Mouse (Mus musculus) liver, embryonic 14.5 days (tissue): Measurements from ENCODE around the gene C1qtnf5. TPM values are rescaled to one million over a fixed set of nuclear protein-coding genes. Genes with fewer than 3 reads are reported as not detected.

Source experiments
- ATAC-seq: fragments of 200-750 bp; cut with Nextera tagmentation; 2 replicates; pipeline ENCODE4 v1.8.0; 2017; ENCODE audit warnings: moderate number of reproducible peaks, mild to moderate bottlenecking, moderate library complexity; ENCODE audit not compliant: insufficient read depth
- DNase-seq, 3 experiments: peaks; one replicate each; pipeline ENCODE4 v3.0.0-alpha.2; 2012 to 2013; ENCODE audit warnings: low read depth in 3 of 3, low spot score in 3 of 3
- H3K27ac ChIP-seq: fragments of 300-500 bp; sonication (generic); 2 replicates; pipeline ENCODE4 v1.5.1; 2014; ENCODE audit warnings: moderate library complexity, mild to moderate bottlenecking, control low read depth, inconsistent platforms
- H3K27me3 ChIP-seq: fragments of 300-500 bp; sonication (generic); 2 replicates; pipeline ENCODE4 v1.6.1; 2014; ENCODE audit warnings: mild to moderate bottlenecking, low read length, moderate library complexity; ENCODE audit not compliant: control insufficient read depth, insufficient read depth
- H3K36me3 ChIP-seq: fragments of 300-500 bp; sonication (generic); replicated peaks from 2 replicates; pipeline ENCODE4 v1.6.1; 2014; ENCODE audit warnings: low read depth; ENCODE audit not compliant: control insufficient read depth, insufficient read depth
- H3K4me1 ChIP-seq, 2 experiments: fragments of 200-500 bp in 1 of 2; fragments of 300-500 bp in 1 of 2; sonication (generic) in 1 of 2; replicated peaks; 2 replicates each; pipeline ENCODE4 v1.6.1; 2012 to 2014; ENCODE audit warnings: antibody characterized with exemption in 1 of 2, inconsistent platforms in 1 of 2, low read length in 1 of 2; ENCODE audit not compliant: control insufficient read depth in 2 of 2, insufficient read depth in 2 of 2
- H3K4me2 ChIP-seq: fragments of 300-500 bp; sonication (generic); 2 replicates; pipeline ENCODE4 v1.6.1; 2014; ENCODE audit warnings: low read depth, mild to moderate bottlenecking, control low read depth, moderate library complexity
- H3K4me3 ChIP-seq, 2 experiments: fragments of 200-500 bp in 1 of 2; fragments of 300-500 bp in 1 of 2; sonication (generic) in 1 of 2; 2 replicates each; pipeline ENCODE4 v1.5.1; 2012 to 2014; ENCODE audit warnings: low read depth in 2 of 2, low read length in 2 of 2, mild to moderate bottlenecking in 2 of 2, control low read depth in 1 of 2, inconsistent platforms in 1 of 2, moderate library complexity in 1 of 2; ENCODE audit not compliant: insufficient read depth in 1 of 2
- H3K9ac ChIP-seq: fragments of 300-500 bp; sonication (generic); replicated peaks from 2 replicates; pipeline ENCODE4 v1.6.1; 2014; ENCODE audit warnings: mild to moderate bottlenecking, control low read depth, moderate library complexity
- H3K9me3 ChIP-seq: fragments of 300-500 bp; sonication (generic); 2 replicates; pipeline ENCODE4 v1.6.1; 2016; ENCODE audit warnings: low read length, mixed read lengths; ENCODE audit not compliant: control insufficient read depth
- CTCF ChIP-seq: IDR thresholded peaks from 2 replicates; pipeline ENCODE4 v1.5.1; 2016; ENCODE audit warnings: antibody characterized with exemption, low read depth, control low read depth
- EP300 ChIP-seq: IDR thresholded peaks from 2 replicates; pipeline ENCODE4 v1.6.1; 2016; ENCODE audit warnings: antibody characterized with exemption, low read depth
- WGBS: fragments of 180-500 bp; shearing (Covaris S2); extraction: QIAGEN DNeasy Blood & Tissue Kit; methylation state at CpG from one replicate; pipeline ENCODE4 v1.1.7; 2014; ENCODE audit not compliant: insufficient replicate concordance; 5-methylcytosine and 5-hydroxymethylcytosine counted together
- polyA plus RNA-seq, 2 experiments: library from polyadenylated mRNA; depleted of rRNA in 1 of 2; stranded (reverse) in 1 of 2; unstranded in 1 of 2; fragments of >200 nt; fragmentation: Nextera tagmentation in 1 of 2; extraction: Ambion mirVana in 1 of 2; gene quantifications; 2 replicates each; pipeline versions ENCODE4 v1.2.1 to v1.2.3; 2012 to 2014

C1qtnf5 gene
- polyA plus RNA-seq, 2 experiments, result 0.27 to 0.30 TPM

DNA sequence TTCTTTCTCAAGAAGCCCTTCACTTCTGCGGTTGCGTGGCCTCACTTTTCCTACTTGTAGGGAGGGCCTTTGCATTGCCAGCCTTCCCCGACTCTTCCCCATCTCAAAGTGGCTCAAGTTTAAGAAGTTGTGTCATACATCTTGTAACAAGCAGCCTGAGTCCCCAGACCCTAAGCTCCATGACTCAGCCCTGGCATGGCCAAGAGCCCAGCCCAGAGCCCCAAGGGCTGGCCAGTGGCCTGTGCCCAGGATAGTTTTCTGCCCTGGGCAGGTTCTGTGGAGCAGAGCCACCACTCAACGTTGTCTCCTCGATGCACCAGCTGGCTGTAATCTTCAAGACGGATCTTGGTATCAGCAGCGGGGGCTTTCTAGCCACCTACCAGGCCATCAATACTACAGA, 2.2 kb upstream of the C1qtnf5 start:
- DNase-seq, result no peak
- Histone ChIP-seq H3K27me3 (no peaks in the 10 kb centered on the region), H3K27ac (no peak overlapping the region), H3K9ac (no peak overlapping the region), H3K4me3 (no peak overlapping the region), H3K4me1 (peaks cover 0 to 7% of the 10 kb centered on the region in 2 experiments), H3K4me2 (no peak overlapping the region), H3K36me3 (peaks cover 14% of the 10 kb centered on the region), H3K9me3 (no peaks in the 10 kb centered on the region)
- no peak for TF ChIP-seq CTCF
- no peak for TF ChIP-seq EP300
- no peak for ATAC-seq
- WGBS, result 80% methylated on average over 7 of the region's 7 CpGs

DNA sequence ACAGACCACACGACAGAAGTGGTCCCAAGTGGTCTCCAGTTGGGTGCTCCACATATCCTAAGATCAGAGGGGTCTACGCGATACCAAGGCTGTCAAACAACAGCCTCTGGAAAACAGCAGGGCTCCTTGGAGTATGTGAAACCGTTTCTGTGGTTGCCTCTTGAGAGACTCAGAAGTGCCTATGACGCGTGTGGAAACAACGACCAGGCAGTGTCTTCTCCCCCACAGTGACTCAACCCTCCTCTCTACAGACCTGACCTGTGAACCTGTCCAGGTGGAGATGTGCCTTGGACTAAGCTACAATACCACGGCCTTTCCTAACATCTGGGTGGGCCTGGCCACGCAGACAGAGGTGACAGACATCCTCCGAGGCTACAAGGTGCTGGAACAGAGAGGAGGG, 1.3 kb upstream of the C1qtnf5 start:
- 80% methylated on average over 10 of the region's 10 CpGs for WGBS
- H3K4me2 ChIP-seq, result no peak overlapping the region
- peaks cover 14% of the 10 kb centered on the region for H3K36me3 ChIP-seq
- no peak overlapping the region for H3K4me3 ChIP-seq
- no peaks in the 10 kb centered on the region for H3K9me3 ChIP-seq
- DNase-seq, result no peak
- TF ChIP-seq CTCF, result no peak
- TF ChIP-seq EP300, result no peak
- no peak overlapping the region for H3K9ac ChIP-seq
- no peak overlapping the region for H3K27ac ChIP-seq
- H3K27me3 ChIP-seq, result no peaks in the 10 kb centered on the region
- ATAC-seq, result no peak
- H3K4me1 ChIP-seq, result peaks cover 0 to 13% of the 10 kb centered on the region in 2 experiments

DNA sequence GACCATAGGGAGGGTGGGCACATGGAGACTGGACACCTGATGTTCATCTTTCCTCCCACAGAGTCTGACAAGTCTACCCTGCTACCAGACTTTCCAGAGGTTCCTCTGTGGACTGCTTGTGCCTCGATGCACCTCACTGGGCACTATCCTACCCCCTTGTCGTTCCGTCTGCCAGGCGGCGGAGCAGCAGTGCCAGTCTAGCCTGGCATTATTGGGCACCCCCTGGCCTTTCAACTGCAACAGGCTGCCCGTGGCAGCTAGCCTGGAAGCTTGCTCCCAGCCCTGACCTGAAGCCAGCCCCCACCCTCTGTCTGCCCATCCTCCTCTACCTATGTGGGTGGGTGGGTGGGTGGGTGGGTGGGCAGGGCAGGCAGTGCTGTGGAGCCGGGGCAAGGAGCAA, 863 bp upstream of the C1qtnf5 start:
- Histone ChIP-seq H3K27ac (no peak overlapping the region), H3K27me3 (no peaks in the 10 kb centered on the region), H3K4me2 (no peak overlapping the region), H3K4me1 (peaks cover 0 to 13% of the 10 kb centered on the region in 2 experiments), H3K9ac (no peak overlapping the region), H3K9me3 (no peaks in the 10 kb centered on the region), H3K36me3 (peaks cover 14% of the 10 kb centered on the region), H3K4me3 (no peak overlapping the region)
- ATAC-seq, result no peak
- no peak for TF ChIP-seq EP300
- no peak for DNase-seq
- 89% methylated on average over 7 of the region's 7 CpGs for WGBS

GRCm38 (mm10) chr9:44106596-44106995, 449 bp upstream of the C1qtnf5 start:
- WGBS, result 76% methylated on average over 4 of the region's 4 CpGs
- ATAC-seq (no peak), DNase-seq (no peak)
- Histone ChIP-seq H3K36me3 (peaks cover 14% of the 10 kb centered on the region), H3K4me2 (no peak overlapping the region), H3K4me3 (no peak overlapping the region), H3K4me1 (peaks cover 0 to 13% of the 10 kb centered on the region in 2 experiments), H3K9ac (no peak overlapping the region), H3K27ac (no peak overlapping the region), H3K27me3 (no peaks in the 10 kb centered on the region), H3K9me3 (no peaks in the 10 kb centered on the region)
- no peak for TF ChIP-seq CTCF
- no peak for TF ChIP-seq EP300

DNA sequence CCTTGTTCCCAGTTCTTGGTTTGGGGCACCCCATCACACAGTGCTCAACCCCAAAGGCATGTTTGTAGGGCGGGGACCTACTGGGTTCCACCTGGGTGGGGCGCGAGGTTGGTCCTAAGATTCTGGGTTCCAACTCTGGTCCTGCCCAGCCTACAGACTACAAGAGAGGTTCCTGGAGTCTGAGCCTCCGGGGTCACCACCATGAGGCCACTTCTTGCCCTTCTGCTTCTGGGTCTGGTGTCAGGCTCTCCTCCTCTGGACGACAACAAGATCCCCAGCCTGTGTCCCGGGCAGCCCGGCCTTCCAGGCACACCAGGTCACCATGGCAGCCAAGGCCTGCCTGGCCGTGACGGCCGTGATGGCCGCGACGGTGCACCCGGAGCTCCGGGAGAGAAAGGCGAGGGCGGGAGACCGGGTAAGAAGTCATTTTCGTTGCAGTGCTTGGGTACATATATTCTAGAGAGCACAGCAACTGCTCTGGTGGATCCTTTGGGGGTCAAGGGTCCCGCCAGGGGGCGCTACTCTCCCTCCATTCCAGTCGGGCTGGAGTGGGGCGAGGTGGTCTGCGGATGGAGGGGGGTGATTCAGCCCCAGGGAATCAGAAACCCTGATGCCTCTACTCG, 623 bp downstream of the C1qtnf5 start:
- no peak overlapping the region for H3K27ac ChIP-seq
- no peak overlapping the region for H3K4me3 ChIP-seq
- TF ChIP-seq EP300, result no peak
- peak; percentile 59 for TF ChIP-seq CTCF
- peaks cover 0 to 13% of the 10 kb centered on the region in 2 experiments for H3K4me1 ChIP-seq
- DNase-seq (no peak), ATAC-seq (no peak)
- no peaks in the 10 kb centered on the region for H3K27me3 ChIP-seq
- no peak overlapping the region for H3K9ac ChIP-seq
- H3K36me3 ChIP-seq, result peaks cover 14% of the 10 kb centered on the region
- H3K4me2 ChIP-seq, result no peak overlapping the region
- no peaks in the 10 kb centered on the region for H3K9me3 ChIP-seq
- WGBS, result 70% methylated on average over 25 of the region's 25 CpGs
